ENCODE assay signal across 9 mouse cellular contexts in the genomic region with DNA sequence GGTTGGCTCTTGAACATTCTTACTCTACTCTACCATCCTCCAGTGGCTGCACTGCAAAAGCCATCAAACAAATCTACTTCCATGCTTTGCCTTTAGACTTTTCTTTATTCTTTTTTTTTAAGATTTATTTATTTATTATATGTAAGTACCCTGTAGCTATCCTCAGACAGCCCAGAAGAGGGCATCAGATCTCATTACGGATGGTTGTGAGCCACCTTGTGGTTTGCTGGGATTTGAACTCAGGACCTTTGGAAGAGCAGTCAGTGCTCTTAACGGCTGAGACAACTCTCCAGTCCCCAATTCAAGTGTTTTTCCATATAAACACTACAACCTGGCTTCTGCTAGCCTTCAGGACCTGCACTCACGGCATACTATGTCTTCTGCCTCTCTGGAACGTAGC. TPM values are rescaled to one million over a fixed set of nuclear protein-coding genes. Genes with fewer than 3 reads are reported as not detected.
DNase-seq lines count a peak whose midpoint lies in the region; ATAC-seq and TF ChIP-seq lines count a peak whose summit lies in the region.
"Had no signal": no experiment of that assay in that cellular context is flagged by ENCODE, and none has a peak within 500 bp of the region (broad histone marks: within the 10 kb centered on the region; RNA-seq: fewer than 3 reads in every experiment).

No protein-coding gene starts in this region.

- DNase-seq in 3134 (ENCODE audit: extremely low read depth, insufficient read length, low spot score): peak; percentile 27
- peak; percentile 4 for DNase-seq in brain, adult 2 months (ENCODE audit: low read depth, low spot score)
- no peak for DNase-seq in urinary bladder, postnatal 36 days (ENCODE audit: low spot score in 2 of 2)

- H3K27ac ChIP-seq in intestine, postnatal 0 days (ENCODE audit: low read depth, low read length): no peak overlapping the region
- H3K27ac ChIP-seq in stomach, embryonic 15.5 days: no peak overlapping the region

- no peaks in the 10 kb centered on the region for H3K9me3 ChIP-seq in erythroblast, embryonic 14.5 days (ENCODE audit: control insufficient read depth, low read length)
- H3K9me3 ChIP-seq in intestine, postnatal 0 days (ENCODE audit: control insufficient read depth): no peaks in the 10 kb centered on the region
- no peaks in the 10 kb centered on the region for H3K9me3 ChIP-seq in stomach, embryonic 15.5 days

- H3K9ac ChIP-seq in intestine, postnatal 0 days (ENCODE audit: low read depth, low read length): no peak overlapping the region
- H3K9ac ChIP-seq in stomach, embryonic 15.5 days: no peak overlapping the region

- peaks cover 27% of the 10 kb centered on the region for H3K4me1 ChIP-seq in erythroblast, embryonic 14.5 days (ENCODE audit: control insufficient read depth)
- H3K4me1 ChIP-seq in intestine, postnatal 0 days (replicated peaks; ENCODE audit: control insufficient read depth, insufficient read depth, low read length): peaks cover 3% of the 10 kb centered on the region; the same call in 1 of the 2 replicates
- H3K4me1 ChIP-seq in stomach, embryonic 15.5 days: peaks cover 19% of the 10 kb centered on the region

- peak overlapping the region; percentile 78 for H3K4me3 ChIP-seq in erythroblast, embryonic 14.5 days (replicated peaks)
- no peak overlapping the region for H3K4me3 ChIP-seq in intestine, postnatal 0 days (ENCODE audit: low read depth, low read length)
- no peak overlapping the region for H3K4me3 ChIP-seq in stomach, embryonic 15.5 days (replicated peaks)

- H3K4me2 ChIP-seq in intestine, postnatal 0 days (replicated peaks; ENCODE audit: low read depth): peak overlapping the region; percentile 73; the same call in 1 of the 2 replicates
- peak overlapping the region; percentile 53; the same call in 1 of the 2 replicates for H3K4me2 ChIP-seq in stomach, embryonic 15.5 days

- no peaks in the 10 kb centered on the region for H3K36me3 ChIP-seq in erythroblast, embryonic 14.5 days (ENCODE audit: control insufficient read depth)
- H3K36me3 ChIP-seq in intestine, postnatal 0 days (ENCODE audit: control insufficient read depth, insufficient read depth): no peaks in the 10 kb centered on the region
- H3K36me3 ChIP-seq in stomach, embryonic 15.5 days: no peaks in the 10 kb centered on the region

- no peak for ATAC-seq in erythroblast, adult 5-6 weeks (replicated peaks; ENCODE audit: low FRiP score, poor library complexity, severe bottlenecking)
- no peak for ATAC-seq in intestine, postnatal 0 days
- no peak for ATAC-seq in stomach, embryonic 15.5 days (ENCODE audit: insufficient read depth, low FRiP score, low read depth)
- ATAC-seq in erythroid progenitor cell, adult 5-6 weeks (replicated peaks; ENCODE audit: low FRiP score, poor library complexity, severe bottlenecking): no peak

- 82% methylated on average over 4 of the region's 4 CpGs for WGBS in intestine, postnatal 0 days
- 79% methylated on average over 4 of the region's 4 CpGs for WGBS in stomach, embryonic 15.5 days

- TF ChIP-seq CTCF in intestine, postnatal 0 days (IDR thresholded peaks at IDR 0.05; ENCODE audit: low read depth): peak; percentile 52

- no peaks in the 10 kb centered on the region for H3K27me3 ChIP-seq in erythroblast, embryonic 14.5 days (ENCODE audit: control insufficient read depth)
- no peaks in the 10 kb centered on the region for H3K27me3 ChIP-seq in intestine, postnatal 0 days (replicated peaks; ENCODE audit: control insufficient read depth, insufficient read depth, low read length)
- no peaks in the 10 kb centered on the region for H3K27me3 ChIP-seq in stomach, embryonic 15.5 days (replicated peaks)

RNA-seq across cellular contexts. Expression of a gene that starts 1.6 kb away (rescaled TPM):
- polyA plus RNA-seq in erythroblast, embryonic 14.5 days (2012): 1.6 TPM in 2 replicates
- total RNA-seq in erythroblast, adult 5-6 weeks (2015; ENCODE audit: low replicate concordance): 14.4 and 19.0 TPM in 2 replicates
- total RNA-seq in erythroblast, adult 5-6 weeks (2017; ENCODE audit: low replicate concordance): 26.2 and 28.3 TPM in 2 replicates
- polyA plus RNA-seq in intestine, postnatal 0 days (2015; fragmentation: Nextera tagmentation; extraction: Ambion mirVana): 31.5 and 34.3 TPM in 2 replicates
- 60.0 and 63.3 TPM in 2 replicates for polyA plus RNA-seq in stomach, embryonic 15.5 days (2015; fragmentation: Nextera tagmentation; extraction: Ambion mirVana)
- total RNA-seq in erythroid progenitor cell, adult 5-6 weeks (2015; ENCODE audit: low replicate concordance): 14.3 and 18.7 TPM in 2 replicates
- total RNA-seq in erythroid progenitor cell, adult 5-6 weeks (2017; ENCODE audit: low replicate concordance): 13.2 and 16.9 TPM in 2 replicates

RNA-seq across cellular contexts. Expression of a gene that starts 12.9 kb away (rescaled TPM):
- not detected in 2 replicates for polyA plus RNA-seq in erythroblast, embryonic 14.5 days (2012)
- 0.38 and 3.3 TPM in 2 replicates for total RNA-seq in erythroblast, adult 5-6 weeks (2015; ENCODE audit: low replicate concordance)
- total RNA-seq in erythroblast, adult 5-6 weeks (2017; ENCODE audit: low replicate concordance): 2.5 and 2.8 TPM in 2 replicates
- 9.9 and 10.1 TPM in 2 replicates for polyA plus RNA-seq in intestine, postnatal 0 days (2015; fragmentation: Nextera tagmentation; extraction: Ambion mirVana)
- 23.3 and 24.9 TPM in 2 replicates for polyA plus RNA-seq in stomach, embryonic 15.5 days (2015; fragmentation: Nextera tagmentation; extraction: Ambion mirVana)
- 3.8 and 5.4 TPM in 2 replicates for total RNA-seq in erythroid progenitor cell, adult 5-6 weeks (2015; ENCODE audit: low replicate concordance)
- 2.3 TPM in 1 of 2 replicates, not detected in the other for total RNA-seq in erythroid progenitor cell, adult 5-6 weeks (2017; ENCODE audit: low replicate concordance)

RNA-seq across cellular contexts. Expression of a gene that starts 44.8 kb away (rescaled TPM):
- 0.28 and 0.37 TPM in 2 replicates for polyA plus RNA-seq in erythroblast, embryonic 14.5 days (2012)
- total RNA-seq in erythroblast, adult 5-6 weeks (2015; ENCODE audit: low replicate concordance): 5.8 and 6.3 TPM in 2 replicates
- total RNA-seq in erythroblast, adult 5-6 weeks (2017; ENCODE audit: low replicate concordance): 6.4 and 8.9 TPM in 2 replicates
- 9.3 and 9.8 TPM in 2 replicates for polyA plus RNA-seq in intestine, postnatal 0 days (2015; fragmentation: Nextera tagmentation; extraction: Ambion mirVana)
- 17.4 and 19.0 TPM in 2 replicates for polyA plus RNA-seq in stomach, embryonic 15.5 days (2015; fragmentation: Nextera tagmentation; extraction: Ambion mirVana)
- total RNA-seq in erythroid progenitor cell, adult 5-6 weeks (2015; ENCODE audit: low replicate concordance): 7.2 and 15.5 TPM in 2 replicates
- total RNA-seq in erythroid progenitor cell, adult 5-6 weeks (2017; ENCODE audit: low replicate concordance): 16.0 and 39.1 TPM in 2 replicates

RNA-seq across cellular contexts. Expression of a gene that starts 45.0 kb away (rescaled TPM):
- not detected in 2 replicates for polyA plus RNA-seq in erythroblast, embryonic 14.5 days (2012)
- not detected in 2 replicates for total RNA-seq in erythroblast, adult 5-6 weeks (2015; ENCODE audit: low replicate concordance)
- not detected in 2 replicates for total RNA-seq in erythroblast, adult 5-6 weeks (2017; ENCODE audit: low replicate concordance)
- not detected in 2 replicates for polyA plus RNA-seq in intestine, postnatal 0 days (2015; fragmentation: Nextera tagmentation; extraction: Ambion mirVana)
- polyA plus RNA-seq in stomach, embryonic 15.5 days (2015; fragmentation: Nextera tagmentation; extraction: Ambion mirVana): 0.40 TPM in 1 of 2 replicates, not detected in the other
- not detected in 2 replicates for total RNA-seq in erythroid progenitor cell, adult 5-6 weeks (2015; ENCODE audit: low replicate concordance)
- not detected in 2 replicates for total RNA-seq in erythroid progenitor cell, adult 5-6 weeks (2017; ENCODE audit: low replicate concordance)
- polyA plus RNA-seq: large intestine, adult 2 months had no signal

RNA-seq across cellular contexts. Expression of a gene that starts 48.5 kb away (rescaled TPM):
- not detected in 2 replicates for polyA plus RNA-seq in erythroblast, embryonic 14.5 days (2012)
- total RNA-seq in erythroblast, adult 5-6 weeks (2015; ENCODE audit: low replicate concordance): not detected in 2 replicates
- not detected in 2 replicates for total RNA-seq in erythroblast, adult 5-6 weeks (2017; ENCODE audit: low replicate concordance)
- 28.9 and 32.5 TPM in 2 replicates for polyA plus RNA-seq in intestine, postnatal 0 days (2015; fragmentation: Nextera tagmentation; extraction: Ambion mirVana)
- polyA plus RNA-seq in stomach, embryonic 15.5 days (2015; fragmentation: Nextera tagmentation; extraction: Ambion mirVana): 0.93 and 0.94 TPM in 2 replicates
- total RNA-seq in erythroid progenitor cell, adult 5-6 weeks (2015; ENCODE audit: low replicate concordance): not detected in 2 replicates
- total RNA-seq in erythroid progenitor cell, adult 5-6 weeks (2017; ENCODE audit: low replicate concordance): not detected in 2 replicates

Comparison
In these comparisons a context has a peak if more than half of its experiments do, and no peak if none do; other contexts are left out.
1. DNase-seq: peak in 3134 (single experiment) and brain, adult 2 months (single experiment); none in urinary bladder, postnatal 36 days (0 of 2).
2. RNA of a gene that starts 1.6 kb away (polyA plus RNA-seq): 60.0 to 63.3 TPM in stomach, embryonic 15.5 days and 31.5 to 34.3 TPM in intestine, postnatal 0 days; 1.6 TPM in erythroblast, embryonic 14.5 days; every median in the first group is over 10 times any median in the second.
3. RNA of a gene that starts 12.9 kb away (polyA plus RNA-seq): 23.3 to 24.9 TPM in stomach, embryonic 15.5 days and 9.9 to 10.1 TPM in intestine, postnatal 0 days; not detected in erythroblast, embryonic 14.5 days; every median in the first group is over 10 times any median in the second.